Mouse (Mus musculus) forebrain, embryonic 11.5 days (tissue): ENCODE results near the gene Gm26920. TPM values are rescaled to one million over a fixed set of nuclear protein-coding genes. Genes with fewer than 3 reads are reported as not detected.

Experiments
- ATAC-seq: fragments of 200-750 bp; cut with Nextera tagmentation; replicated peaks from 2 replicates; pipeline ENCODE4 v1.8.0; 2017; ENCODE audit warnings: moderate TSS enrichment; ENCODE audit not compliant: low FRiP score
- DNase-seq: peaks from one replicate; pipeline ENCODE4 v3.0.0-alpha.2; 2017; ENCODE audit warnings: low spot score
- H3K27ac ChIP-seq: fragments of 300-500 bp; sonication (generic); 2 replicates; pipeline ENCODE4 v1.5.1; 2014; ENCODE audit warnings: low read depth, low read length
- H3K27me3 ChIP-seq: fragments of 300-500 bp; sonication (generic); 2 replicates; pipeline ENCODE4 v1.6.1; 2014; ENCODE audit warnings: mild to moderate bottlenecking, low read length, mixed read lengths; ENCODE audit not compliant: control insufficient read depth, insufficient read depth
- H3K36me3 ChIP-seq: fragments of 300-500 bp; sonication (generic); 2 replicates; pipeline ENCODE4 v1.6.1; 2014; ENCODE audit warnings: mild to moderate bottlenecking, low read length, moderate library complexity, mixed read lengths; ENCODE audit not compliant: control insufficient read depth, insufficient read depth
- H3K4me1 ChIP-seq: fragments of 300-500 bp; sonication (generic); replicated peaks from 2 replicates; pipeline ENCODE4 v1.6.1; 2014; ENCODE audit warnings: low read length, mixed read lengths; ENCODE audit not compliant: control insufficient read depth, insufficient read depth
- H3K4me2 ChIP-seq: fragments of 300-500 bp; sonication (generic); 2 replicates; pipeline ENCODE4 v1.6.1; 2014; ENCODE audit warnings: low read depth, mild to moderate bottlenecking, low read length, moderate library complexity, mixed read lengths; ENCODE audit not compliant: severe bottlenecking
- H3K4me3 ChIP-seq: fragments of 300-500 bp; sonication (generic); 2 replicates; pipeline ENCODE4 v1.5.1; 2014; ENCODE audit warnings: low read depth, low read length
- H3K9ac ChIP-seq: fragments of 300-500 bp; sonication (generic); 2 replicates; pipeline ENCODE4 v1.6.1; 2014; ENCODE audit warnings: low read length
- H3K9me3 ChIP-seq: fragments of 300-500 bp; sonication (generic); 2 replicates; pipeline ENCODE4 v1.6.1; 2016; ENCODE audit warnings: low read length, mixed read lengths; ENCODE audit not compliant: control insufficient read depth
- WGBS: fragments of 180-500 bp; shearing (Covaris S2); extraction: QIAGEN DNeasy Blood & Tissue Kit; methylation state at CpG from one replicate; pipeline ENCODE4 v1.1.7; 2014; 5-methylcytosine and 5-hydroxymethylcytosine counted together
- microRNA-seq: library from miRNA; unstranded; fragments of <30 nt; microRNA quantifications from one replicate; pipeline ENCODE4, GENCODE M21; 2016; ENCODE audit not compliant: insufficient number of aligned reads
- polyA plus RNA-seq: library from polyadenylated mRNA; unstranded; fragments of >200 nt; fragmentation: Nextera tagmentation; extraction: Ambion mirVana; gene quantifications from 2 replicates; pipeline ENCODE4 v1.2.1, GENCODE M21; 2014

Gene Gm26920
- polyA plus RNA-seq, 1 experiment from 2014 or later: 2.9 TPM

DNA sequence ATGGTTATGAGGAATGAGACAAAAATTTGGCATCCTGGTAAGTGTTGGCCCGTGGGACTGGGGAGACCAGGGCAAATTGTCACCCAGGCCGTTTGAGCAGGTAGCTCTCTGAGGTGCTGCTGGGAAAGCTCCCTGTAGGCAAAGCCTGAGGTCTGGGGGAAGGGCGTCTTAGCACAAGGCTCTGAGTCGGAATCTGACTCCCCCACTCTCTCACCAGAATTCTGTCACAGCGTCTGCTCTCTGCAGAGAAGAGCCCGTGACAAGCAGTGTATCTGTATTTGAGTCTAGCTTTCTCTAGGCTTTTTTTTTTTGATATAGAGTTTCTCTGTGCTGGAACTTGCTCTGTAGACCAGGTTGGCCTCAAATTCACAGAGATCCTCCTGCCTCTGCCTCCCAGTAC, 73.0 kb downstream of the Gm26920 start:
- no peaks in the 10 kb centered on the region for H3K9me3 ChIP-seq
- H3K4me2 ChIP-seq: no peak overlapping the region
- no peaks in the 10 kb centered on the region for H3K27me3 ChIP-seq
- H3K4me1 ChIP-seq: no peaks in the 10 kb centered on the region
- ATAC-seq (no peak), DNase-seq (no peak)
- peaks cover 8% of the 10 kb centered on the region; the same call in 1 of the 2 replicates for H3K36me3 ChIP-seq
- H3K4me3 ChIP-seq: no peak overlapping the region
- no peak overlapping the region for H3K9ac ChIP-seq
- no peak overlapping the region for H3K27ac ChIP-seq
- 89% methylated on average over 6 of the region's 6 CpGs for WGBS

- Histone ChIP-seq H3K27ac (no peak overlapping the region), H3K9me3 (no peaks in the 10 kb centered on the region), H3K4me3 (no peak overlapping the region), H3K4me2 (no peak overlapping the region), H3K4me1 (no peaks in the 10 kb centered on the region), H3K9ac (no peak overlapping the region), H3K27me3 (no peaks in the 10 kb centered on the region), H3K36me3 (peaks cover 4% of the 10 kb centered on the region; the same call in 1 of the 2 replicates)
- DNase-seq (no peak), ATAC-seq (peak; percentile 42; the same call in 1 of the 2 replicates)
- WGBS: 84% methylated on average over 4 of the region's 4 CpGs
Measured at GRCm38 (mm10) chr7:30012956-30013363, 77.2 kb downstream of the Gm26920 start.

- H3K27me3 ChIP-seq: no peaks in the 10 kb centered on the region
- ATAC-seq (no peak), DNase-seq (peak; percentile 38)
- WGBS: 87% methylated on average over 10 of the region's 10 CpGs
- H3K9ac ChIP-seq: no peak overlapping the region
- no peaks in the 10 kb centered on the region for H3K9me3 ChIP-seq
- H3K4me3 ChIP-seq: no peak overlapping the region
- H3K36me3 ChIP-seq: no peaks in the 10 kb centered on the region; the same call in 1 of the 2 replicates
- no peak overlapping the region for H3K4me2 ChIP-seq
- no peaks in the 10 kb centered on the region for H3K4me1 ChIP-seq
- H3K27ac ChIP-seq: no peak overlapping the region
Measured at GRCm38 (mm10) chr7:30010551-30011195, 79.5 kb downstream of the Gm26920 start.

GRCm38 (mm10) chr7:30009321-30010085, 80.7 kb downstream of the Gm26920 start:
- no peaks in the 10 kb centered on the region; the same call in 1 of the 2 replicates for H3K36me3 ChIP-seq
- no peaks in the 10 kb centered on the region for H3K4me1 ChIP-seq
- H3K4me2 ChIP-seq: no peak overlapping the region
- 86% methylated on average over 21 of the region's 21 CpGs for WGBS
- no peak overlapping the region for H3K27ac ChIP-seq
- peak; percentile 58 for DNase-seq
- H3K9me3 ChIP-seq: no peaks in the 10 kb centered on the region
- no peak overlapping the region for H3K9ac ChIP-seq
- H3K4me3 ChIP-seq: no peak overlapping the region
- ATAC-seq: no peak
- H3K27me3 ChIP-seq: no peaks in the 10 kb centered on the region

- 86% methylated on average over 6 of the region's 6 CpGs for WGBS
- DNase-seq (peak; percentile 22), ATAC-seq (no peak)
- Histone ChIP-seq H3K9ac (no peak overlapping the region; the same call in 1 of the 2 replicates), H3K9me3 (no peaks in the 10 kb centered on the region), H3K4me3 (no peak overlapping the region), H3K4me1 (no peaks in the 10 kb centered on the region), H3K36me3 (no peaks in the 10 kb centered on the region; the same call in 1 of the 2 replicates), H3K27me3 (no peaks in the 10 kb centered on the region), H3K27ac (no peak overlapping the region), H3K4me2 (no peak overlapping the region)
Measured at GRCm38 (mm10) chr7:30008020-30008690, 82.1 kb downstream of the Gm26920 start.

DNA sequence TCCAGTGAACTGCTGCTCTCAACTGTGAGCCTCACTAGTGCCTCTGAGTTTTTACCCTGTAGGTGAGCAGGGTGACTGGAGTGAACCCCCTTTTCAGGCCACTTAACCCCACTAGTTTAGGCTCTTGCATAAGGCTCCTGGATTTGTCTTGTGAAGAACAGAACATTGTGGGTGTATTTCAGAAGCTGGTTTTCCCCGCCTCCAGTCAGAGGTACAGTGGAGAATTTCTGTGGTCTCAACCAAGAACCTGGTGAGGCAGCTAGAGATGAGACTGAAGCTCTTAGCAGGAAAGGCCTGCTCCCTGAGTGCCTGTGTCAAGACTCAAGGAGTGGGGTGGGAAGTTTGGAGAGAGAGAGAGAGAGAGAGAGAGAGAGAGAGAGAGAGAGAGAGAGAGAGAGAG, 82.6 kb downstream of the Gm26920 start:
- ATAC-seq (no peak), DNase-seq (peak; percentile 30)
- no peaks in the 10 kb centered on the region for H3K9me3 ChIP-seq
- no peak overlapping the region for H3K4me3 ChIP-seq
- no peaks in the 10 kb centered on the region; the same call in 1 of the 2 replicates for H3K36me3 ChIP-seq
- no peak overlapping the region for H3K4me2 ChIP-seq
- H3K9ac ChIP-seq: no peak overlapping the region
- 95% methylated on average over 1 of the region's 1 CpGs for WGBS
- H3K27me3 ChIP-seq: no peaks in the 10 kb centered on the region
- H3K27ac ChIP-seq: no peak overlapping the region
- H3K4me1 ChIP-seq: no peaks in the 10 kb centered on the region

Small RNAs within 50 kb of the gene (microRNA-seq; reads per million reads assigned to microRNA genes)
- not detected for gene Gm23368

Other genes starting within 250 kb of the Gm26920 start
- 10.7 and 11.3 TPM in 2 replicates for gene Zfp940, start 236.7 kb downstream of the Gm26920 start, polyA plus RNA-seq
- 10.4 and 13.4 TPM in 2 replicates for gene Zfp420, start 230.4 kb downstream of the Gm26920 start, polyA plus RNA-seq
- gene Zfp27, start 183.8 kb downstream of the Gm26920 start, polyA plus RNA-seq: 12.4 and 13.7 TPM in 2 replicates
- gene Zfp383, start 182.2 kb downstream of the Gm26920 start, polyA plus RNA-seq: 7.5 and 7.9 TPM in 2 replicates
- gene Zfp74, start 136.3 kb downstream of the Gm26920 start, polyA plus RNA-seq: 13.1 and 13.2 TPM in 2 replicates
- 13.6 and 15.3 TPM in 2 replicates for gene Zfp568, start 106.5 kb downstream of the Gm26920 start, polyA plus RNA-seq
- 5.6 and 6.2 TPM in 2 replicates for gene Zfp14, start 39.0 kb downstream of the Gm26920 start, polyA plus RNA-seq
- 6.6 and 7.5 TPM in 2 replicates for gene Zfp82, start 17.5 kb downstream of the Gm26920 start, polyA plus RNA-seq
- 12.8 and 13.8 TPM in 2 replicates for gene Zfp566, start 117 bp upstream of the Gm26920 start, polyA plus RNA-seq
- 121 and 124 TPM in 2 replicates for gene Zfp260, start 4.4 kb upstream of the Gm26920 start, polyA plus RNA-seq
- 12.6 and 15.3 TPM in 2 replicates for gene Zfp382, start 31.5 kb upstream of the Gm26920 start, polyA plus RNA-seq
- gene Zfp146, start 79.3 kb upstream of the Gm26920 start, polyA plus RNA-seq: 14.0 and 15.5 TPM in 2 replicates
- gene Cox7a1, start 93.7 kb upstream of the Gm26920 start, polyA plus RNA-seq: 3.5 and 3.9 TPM in 2 replicates
- 39.7 and 47.7 TPM in 2 replicates for gene Capns1, start 108.4 kb upstream of the Gm26920 start, polyA plus RNA-seq
- 166 and 167 TPM in 2 replicates for gene Polr2i, start 141.5 kb upstream of the Gm26920 start, polyA plus RNA-seq
- gene Tbcb, start 141.9 kb upstream of the Gm26920 start, polyA plus RNA-seq: 235 and 270 TPM in 2 replicates
- gene Ovol3, start 145.3 kb upstream of the Gm26920 start, polyA plus RNA-seq: not detected in 2 replicates
- gene Thap8, start 189.7 kb upstream of the Gm26920 start, polyA plus RNA-seq: 0.13 and 0.56 TPM in 2 replicates
- 21.7 and 26.4 TPM in 2 replicates for gene Wdr62, start 190.0 kb upstream of the Gm26920 start, polyA plus RNA-seq
- gene Clip3, start 201.3 kb upstream of the Gm26920 start, polyA plus RNA-seq: 98.8 and 110 TPM in 2 replicates
- 71.3 and 83.8 TPM in 2 replicates for gene Alkbh6, start 218.3 kb upstream of the Gm26920 start, polyA plus RNA-seq
- gene Syne4, start 224.4 kb upstream of the Gm26920 start, polyA plus RNA-seq: 29.2 and 30.2 TPM in 2 replicates
- not detected in 2 replicates for gene E130208F15Rik, start 231.3 kb upstream of the Gm26920 start, polyA plus RNA-seq
- 21.8 and 23.5 TPM in 2 replicates for gene Sdhaf1, start 233.5 kb upstream of the Gm26920 start, polyA plus RNA-seq